Mouse (Mus musculus) gastrocnemius, adult 2 months (tissue): Measurements from ENCODE around the gene D930020B18Rik. TPM values are rescaled to one million over a fixed set of nuclear protein-coding genes. Genes with fewer than 3 reads are reported as not detected.

Source experiments
- DNase-seq: peaks from one replicate; pipeline ENCODE4 v3.0.0; 2022
- H3K27ac ChIP-seq: fragments of 200-600 bp; 2 replicates; pipeline ENCODE4 v1.8.1; 2022; ENCODE audit warnings: mild to moderate bottlenecking
- H3K4me3 ChIP-seq: fragments of 200-600 bp; 2 replicates; pipeline ENCODE4 v1.8.1; 2022; ENCODE audit warnings: mild to moderate bottlenecking, moderate library complexity
- CTCF ChIP-seq: fragments of 200-600 bp; IDR thresholded peaks from 2 replicates; pipeline ENCODE4 v1.8.1; 2022; ENCODE audit warnings: antibody characterized with exemption, mild to moderate bottlenecking, moderate library complexity
- intact Hi-C: fragments of 180-260 bp; cut with DNase I; formaldehyde crosslinking; loops from one replicate; pipeline ENCODE4 v1.15.1; 2025
- total RNA-seq, 2 experiments: library from RNA; stranded (reverse); gene quantifications; 2 replicates each; pipeline ENCODE4 v1.2.3; 2021

Gene D930020B18Rik
- total RNA-seq, 2 experiments from 2014 or later: not detected

GRCm38 (mm10) chr10:121646294-121646693 lies 4.9 kb downstream of the D930020B18Rik start:
- Histone ChIP-seq H3K27ac (no peak overlapping the region), H3K4me3 (no peak overlapping the region)
- intact Hi-C loops: no loop called here
- TF ChIP-seq CTCF: no peak
- DNase-seq: no peak

GRCm38 (mm10) chr10:121653079-121653478 lies 11.7 kb downstream of the D930020B18Rik start:
- no peak for TF ChIP-seq CTCF
- Histone ChIP-seq H3K27ac (no peak overlapping the region), H3K4me3 (no peak overlapping the region)
- intact Hi-C loops: no loop called here
- no peak for DNase-seq

- H3K27ac ChIP-seq: no peak overlapping the region
- DNase-seq: no peak
- H3K4me3 ChIP-seq: no peak overlapping the region
- no peak for TF ChIP-seq CTCF
- intact Hi-C loops: no loop called here
Measured at GRCm38 (mm10) chr10:121655907-121656306, 14.5 kb downstream of the D930020B18Rik start.

- Histone ChIP-seq H3K27ac (no peak overlapping the region), H3K4me3 (no peak overlapping the region)
- intact Hi-C loops: no loop called here
- no peak for DNase-seq
- TF ChIP-seq CTCF: no peak
Measured at GRCm38 (mm10) chr10:121662711-121663110, 21.3 kb downstream of the D930020B18Rik start.

GRCm38 (mm10) chr10:121663599-121663998 lies 22.2 kb downstream of the D930020B18Rik start:
- Histone ChIP-seq H3K27ac (no peak overlapping the region), H3K4me3 (no peak overlapping the region)
- no peak for TF ChIP-seq CTCF
- intact Hi-C loops: no loop called here
- no peak for DNase-seq

DNA sequence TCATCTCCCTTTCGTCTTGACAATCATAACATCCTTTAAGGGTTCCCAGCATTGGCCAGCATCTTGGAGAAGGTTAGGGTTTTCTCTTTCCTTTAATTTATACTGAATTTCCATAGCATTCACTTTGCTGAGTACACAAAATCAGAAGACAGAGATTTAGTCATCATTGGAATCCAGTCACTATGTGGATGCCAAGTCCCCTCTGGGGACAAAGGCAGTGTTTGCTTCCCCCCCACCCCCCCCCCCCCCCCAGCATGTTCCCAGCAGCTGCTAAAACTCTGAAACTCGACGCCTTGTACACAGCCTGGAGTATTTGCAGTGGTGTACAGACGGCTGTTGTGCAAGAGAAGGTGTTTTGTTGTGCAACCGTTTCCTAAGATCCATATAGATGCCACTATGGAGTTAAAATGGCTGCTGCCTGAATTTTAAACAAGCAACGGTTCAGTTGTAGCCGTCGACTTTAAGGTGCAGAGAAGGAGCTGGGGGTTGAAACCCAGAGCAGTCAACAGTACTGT lies 24.3 kb downstream of the D930020B18Rik start:
- no peak for DNase-seq

GRCm38 (mm10) chr10:121669103-121669502 lies 27.7 kb downstream of the D930020B18Rik start:
- H3K27ac ChIP-seq: no peak overlapping the region
- TF ChIP-seq CTCF: no peak
- intact Hi-C loops: no loop called here
- H3K4me3 ChIP-seq: no peak overlapping the region
- DNase-seq: no peak

More for the DNA sequence above, 24.3 kb downstream of the D930020B18Rik start:
- Histone ChIP-seq H3K4me3 (no peak overlapping the region), H3K27ac (no peak overlapping the region)
- intact Hi-C loops: no loop called here
- no peak for TF ChIP-seq CTCF

DNA sequence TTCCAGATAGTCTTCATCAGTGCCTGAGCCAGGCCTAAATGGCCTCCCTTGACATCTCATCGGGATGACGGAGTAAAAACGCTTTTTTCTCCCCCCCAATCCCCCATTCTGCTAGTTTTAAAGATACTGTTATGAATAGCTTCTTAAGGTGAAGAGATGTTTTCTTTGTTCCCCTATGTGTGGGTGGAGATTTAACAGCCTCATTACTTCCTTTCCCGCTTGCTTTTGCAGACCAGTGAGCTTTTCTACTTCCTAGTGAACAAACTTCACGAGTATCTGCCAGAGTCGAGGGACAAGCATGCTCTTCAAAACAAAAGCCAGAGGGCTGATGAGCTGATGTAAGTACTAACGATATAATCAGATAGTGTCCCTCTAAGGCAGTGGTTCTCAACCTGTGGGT lies 35.6 kb downstream of the D930020B18Rik start:
- Histone ChIP-seq H3K27ac (no peak overlapping the region), H3K4me3 (no peak overlapping the region)
- intact Hi-C loops: no loop called here
- DNase-seq: no peak
- no peak for TF ChIP-seq CTCF

- Histone ChIP-seq H3K4me3 (no peak overlapping the region), H3K27ac (no peak overlapping the region)
- intact Hi-C loops: no loop called here
- no peak for TF ChIP-seq CTCF
- no peak for DNase-seq
Measured at GRCm38 (mm10) chr10:121680902-121681301, 39.5 kb downstream of the D930020B18Rik start.

- intact Hi-C loops: no loop called here
- Histone ChIP-seq H3K27ac (no peak overlapping the region), H3K4me3 (no peak overlapping the region)
- TF ChIP-seq CTCF: no peak
- DNase-seq: no peak
Measured at GRCm38 (mm10) chr10:121682539-121682938, 41.2 kb downstream of the D930020B18Rik start.

GRCm38 (mm10) chr10:121686153-121686660 lies 44.8 kb downstream of the D930020B18Rik start:
- Histone ChIP-seq H3K27ac (no peak overlapping the region), H3K4me3 (no peak overlapping the region)
- intact Hi-C loops: loop anchor here (2.0 kb wide), 1 partner anchor 367 kb away; no protein-coding TSS in a partner anchor
- peak; percentile 26 for DNase-seq
- peak; percentile 63 for TF ChIP-seq CTCF

GRCm38 (mm10) chr10:121687511-121687910 lies 46.1 kb downstream of the D930020B18Rik start:
- H3K27ac ChIP-seq: no peak overlapping the region
- peak; percentile 7; the same call in 1 of the 2 replicates for TF ChIP-seq CTCF
- no peak overlapping the region for H3K4me3 ChIP-seq
- intact Hi-C loops: loop anchor here (2.0 kb wide), 1 partner anchor 365 kb away; no protein-coding TSS in a partner anchor
- DNase-seq: no peak

GRCm38 (mm10) chr10:121689591-121690314 lies 48.4 kb downstream of the D930020B18Rik start:
- DNase-seq: peak; percentile 89
- Histone ChIP-seq H3K4me3 (no peak overlapping the region), H3K27ac (no peak overlapping the region)
- peak; percentile 82 for TF ChIP-seq CTCF
- intact Hi-C loops: no loop called here
